ENCODE assay signal across 26 mouse cellular contexts in genomic region chr7:45106441-45106840, GRCm38 (mm10). TPM values are rescaled to one million over a fixed set of nuclear protein-coding genes. Genes with fewer than 3 reads are reported as not detected.
DNase-seq lines count a peak whose midpoint lies in the region; ATAC-seq lines count a peak whose summit lies in the region.
"Had no signal": no experiment of that assay in that cellular context is flagged by ENCODE, and none has a peak within 500 bp of the region (broad histone marks: within the 10 kb centered on the region; RNA-seq: fewer than 3 reads in every experiment).

No protein-coding gene starts in this region.

- H3K4me2 ChIP-seq in neural tube, embryonic 15.5 days: no peak overlapping the region
- no peak overlapping the region for H3K4me2 ChIP-seq in embryonic facial prominence, embryonic 13.5 days
- H3K4me2 ChIP-seq: forebrain, embryonic 12.5 days; heart, embryonic 12.5 days; limb, embryonic 15.5 days; neural tube, embryonic 13.5 days had no signal

- H3K9me3 ChIP-seq in neural tube, embryonic 15.5 days (replicated peaks): no peaks in the 10 kb centered on the region
- no peaks in the 10 kb centered on the region for H3K9me3 ChIP-seq in embryonic facial prominence, embryonic 13.5 days
- H3K9me3 ChIP-seq: forebrain, embryonic 12.5 days; heart, embryonic 12.5 days; limb, embryonic 15.5 days; neural tube, embryonic 13.5 days had no signal

- no peak overlapping the region for H3K27ac ChIP-seq in neural tube, embryonic 15.5 days (replicated peaks)
- peak overlapping the region; percentile 60; the same call in 1 of the 2 replicates for H3K27ac ChIP-seq in embryonic facial prominence, embryonic 13.5 days
- H3K27ac ChIP-seq: forebrain, embryonic 12.5 days; hindbrain, postnatal 0 days; kidney, postnatal 0 days; limb, embryonic 15.5 days; neural tube, embryonic 13.5 days had no signal

- no peak overlapping the region for H3K4me3 ChIP-seq in neural tube, embryonic 15.5 days (replicated peaks)
- H3K4me3 ChIP-seq in embryonic facial prominence, embryonic 13.5 days: no peak overlapping the region
- H3K4me3 ChIP-seq: forebrain, embryonic 12.5 days; heart, embryonic 12.5 days; limb, embryonic 15.5 days; megakaryocyte, embryonic 14.5 days; neural tube, embryonic 13.5 days had no signal

- no peaks in the 10 kb centered on the region for H3K27me3 ChIP-seq in neural tube, embryonic 15.5 days (replicated peaks)
- H3K27me3 ChIP-seq in embryonic facial prominence, embryonic 13.5 days: no peaks in the 10 kb centered on the region
- H3K27me3 ChIP-seq: forebrain, embryonic 12.5 days; heart, embryonic 12.5 days; limb, embryonic 15.5 days; neural tube, embryonic 13.5 days had no signal

- 11% methylated on average over 6 of the region's 6 CpGs for WGBS in neural tube, embryonic 15.5 days
- 34% methylated on average over 6 of the region's 6 CpGs for WGBS in embryonic facial prominence, embryonic 13.5 days

- H3K36me3 ChIP-seq in neural tube, embryonic 15.5 days: no peaks in the 10 kb centered on the region
- no peaks in the 10 kb centered on the region; the same call in 1 of the 2 replicates for H3K36me3 ChIP-seq in embryonic facial prominence, embryonic 13.5 days
- H3K36me3 ChIP-seq: forebrain, embryonic 12.5 days; heart, embryonic 12.5 days; limb, embryonic 15.5 days; neural tube, embryonic 13.5 days had no signal

- ATAC-seq in neural tube, embryonic 15.5 days (ENCODE audit: low FRiP score): no peak
- no peak for ATAC-seq in embryonic facial prominence, embryonic 13.5 days (ENCODE audit: insufficient number of reproducible peaks, insufficient read depth, low FRiP score, low TSS enrichment, low read depth)
- ATAC-seq: hindbrain, postnatal 0 days; liver, postnatal 0 days had no signal

- DNase-seq in adrenal gland, postnatal 14 days: peak; percentile 4
- DNase-seq in adrenal gland, adult 2 months: no peak
- peak; percentile 44 for DNase-seq in neural tube, embryonic 10.5 days (ENCODE audit: extremely low spot score, low spot score)
- no peak for DNase-seq in ovary, postnatal 10 days (ENCODE audit: low spot score)
- no peak for DNase-seq in right cerebral cortex, postnatal 36 days (ENCODE audit: low spot score in 2 of 2)
- no peak for DNase-seq in cerebellum, adult 11-12 months
- DNase-seq: cerebellum, adult 9-10 months; gastrocnemius, postnatal 10 days; heart, adult 11 months; heart, postnatal 14 days; kidney, adult 18-20 months; liver, postnatal 0 days; lung, postnatal 10 days; right cerebral cortex, postnatal 25 days; thymus, postnatal 14 days had no signal

- H3K4me1 ChIP-seq in neural tube, embryonic 15.5 days: no peaks in the 10 kb centered on the region
- H3K4me1 ChIP-seq in embryonic facial prominence, embryonic 13.5 days: peaks cover 36% of the 10 kb centered on the region

- H3K9ac ChIP-seq in neural tube, embryonic 15.5 days (replicated peaks): no peak overlapping the region
- H3K9ac ChIP-seq in embryonic facial prominence, embryonic 13.5 days: no peak overlapping the region
- H3K9ac ChIP-seq: forebrain, embryonic 12.5 days; heart, embryonic 12.5 days; limb, embryonic 15.5 days; liver, postnatal 0 days; neural tube, embryonic 13.5 days had no signal

RNA-seq across cellular contexts. Expression of gene Fcgrt, which starts 2.8 kb away (rescaled TPM):
- total RNA-seq in adrenal gland, postnatal 14 days (2021): 138 and 152 TPM in 2 replicates
- 100 to 1,000 TPM in 1 of 2 experiments, 10 to 100 TPM in 1; 84.8 to 154 TPM for total RNA-seq in adrenal gland, adult 2 months (2021)
- polyA plus RNA-seq in adrenal gland, adult 2 months (2012; rRNA removed): 186 and 187 TPM in 2 replicates
- 33.8 and 42.7 TPM in 2 replicates for polyA plus RNA-seq in neural tube, embryonic 15.5 days (2015; fragmentation: Nextera tagmentation; extraction: Ambion mirVana)
- polyA plus RNA-seq in embryonic facial prominence, embryonic 13.5 days (2015; fragmentation: Nextera tagmentation; extraction: Ambion mirVana): 61.6 and 65.1 TPM in 2 replicates

RNA-seq across cellular contexts. Expression of gene Rcn3, which starts 14.4 kb away (rescaled TPM):
- 38.2 and 39.1 TPM in 2 replicates for total RNA-seq in adrenal gland, postnatal 14 days (2021)
- total RNA-seq in adrenal gland, adult 2 months (2021): 10 to 100 TPM; 26.5 to 50.3 TPM
- polyA plus RNA-seq in adrenal gland, adult 2 months (2012; rRNA removed): 93.3 and 104 TPM in 2 replicates
- polyA plus RNA-seq in neural tube, embryonic 15.5 days (2015; fragmentation: Nextera tagmentation; extraction: Ambion mirVana): 112 and 118 TPM in 2 replicates
- 375 and 376 TPM in 2 replicates for polyA plus RNA-seq in embryonic facial prominence, embryonic 13.5 days (2015; fragmentation: Nextera tagmentation; extraction: Ambion mirVana)

RNA-seq across cellular contexts. Expression of gene Rps11, which starts 17.8 kb away (rescaled TPM):
- total RNA-seq in adrenal gland, postnatal 14 days (2021): 1,189 and 1,386 TPM in 2 replicates
- total RNA-seq in adrenal gland, adult 2 months (2021): 1,000 to 10,000 TPM; 1,290 to 1,478 TPM
- 60.0 and 80.0 TPM in 2 replicates for polyA plus RNA-seq in adrenal gland, adult 2 months (2012; rRNA removed)
- 759 and 947 TPM in 2 replicates for polyA plus RNA-seq in neural tube, embryonic 15.5 days (2015; fragmentation: Nextera tagmentation; extraction: Ambion mirVana)
- 1,651 and 1,760 TPM in 2 replicates for polyA plus RNA-seq in embryonic facial prominence, embryonic 13.5 days (2015; fragmentation: Nextera tagmentation; extraction: Ambion mirVana)

RNA-seq across cellular contexts. Expression of gene Rpl13a, which starts 22.1 kb away (rescaled TPM):
- total RNA-seq in adrenal gland, postnatal 14 days (2021): 1,693 and 2,079 TPM in 2 replicates
- total RNA-seq in adrenal gland, adult 2 months (2021): 1,000 to 10,000 TPM; 1,285 to 1,750 TPM
- polyA plus RNA-seq in adrenal gland, adult 2 months (2012; rRNA removed): 476 and 515 TPM in 2 replicates
- 649 and 787 TPM in 2 replicates for polyA plus RNA-seq in neural tube, embryonic 15.5 days (2015; fragmentation: Nextera tagmentation; extraction: Ambion mirVana)
- 1,453 and 1,588 TPM in 2 replicates for polyA plus RNA-seq in embryonic facial prominence, embryonic 13.5 days (2015; fragmentation: Nextera tagmentation; extraction: Ambion mirVana)

RNA-seq across cellular contexts. Expression of gene Gm45713, which starts 29.6 kb away (rescaled TPM):
- not detected in 2 replicates for total RNA-seq in adrenal gland, postnatal 14 days (2021)
- total RNA-seq in adrenal gland, adult 2 months (2021): not detected
- polyA plus RNA-seq in adrenal gland, adult 2 months (2012; rRNA removed): 6.3 and 7.4 TPM in 2 replicates
- polyA plus RNA-seq in neural tube, embryonic 15.5 days (2015; fragmentation: Nextera tagmentation; extraction: Ambion mirVana): 0.12 and 0.24 TPM in 2 replicates
- 0.20 TPM in 1 of 2 replicates, not detected in the other for polyA plus RNA-seq in embryonic facial prominence, embryonic 13.5 days (2015; fragmentation: Nextera tagmentation; extraction: Ambion mirVana)
- total RNA-seq: common myeloid progenitor, adult 5-6 weeks; gastrocnemius, postnatal 10 days; hindbrain, postnatal 0 days; left cerebral cortex, postnatal 10 days had no signal
- polyA plus RNA-seq: limb, embryonic 15.5 days had no signal

Comparison
In these comparisons a context has a peak if more than half of its experiments do, and no peak if none do; other contexts are left out.
1. DNase-seq: peak in adrenal gland, postnatal 14 days (single experiment) and neural tube, embryonic 10.5 days (single experiment); none in adrenal gland, adult 2 months (single experiment), ovary, postnatal 10 days (single experiment), right cerebral cortex, postnatal 36 days (0 of 2) and cerebellum, adult 11-12 months (single experiment).